Mouse (Mus musculus) MEL (cell line): ENCODE measurements around the gene 4833423E24Rik.

Source experiments
- CTCF ChIP-seq, 3 experiments: IDR thresholded peaks in 2 of 3; conservative IDR thresholded peaks in 1 of 3; 2 replicates each; pipeline ENCODE4 v1.5.1; 2011 to 2012; ENCODE audit warnings: low read length in 3 of 3, low read depth in 2 of 3, mild to moderate bottlenecking in 2 of 3, improper control_type of control experiment in 1 of 3, inconsistent platforms in 1 of 3, mixed read lengths in 1 of 3, moderate library complexity in 1 of 3; ENCODE audit not compliant: control insufficient read depth in 1 of 3, insufficient read depth in 1 of 3, poor library complexity in 1 of 3, severe bottlenecking in 1 of 3
- ETS1 ChIP-seq: IDR thresholded peaks from 2 replicates; pipeline ENCODE4 v1.6.1; 2012; ENCODE audit warnings: low read depth, mild to moderate bottlenecking, inconsistent platforms, low read length, improper control_type of control experiment, moderate library complexity
- GABPA ChIP-seq: IDR thresholded peaks from 2 replicates; pipeline ENCODE4 v1.6.1; 2012; ENCODE audit warnings: low read depth, mild to moderate bottlenecking, inconsistent platforms, low read length, improper control_type of control experiment, moderate library complexity
- GATA1 ChIP-seq: IDR thresholded peaks from 2 replicates; pipeline ENCODE4 v1.6.1; 2011; ENCODE audit warnings: low read depth, low read length, improper control_type of control experiment
- NELFE ChIP-seq: IDR thresholded peaks from 2 replicates; pipeline ENCODE4 v1.6.1; 2011; ENCODE audit warnings: low read depth, low read length, improper control_type of control experiment
- POLR2A ChIP-seq, 2 experiments: IDR thresholded peaks; 2 replicates each; pipeline ENCODE4 v1.6.1; 2011 to 2012; ENCODE audit warnings: low read length in 2 of 2, mild to moderate bottlenecking in 2 of 2, control low read depth in 1 of 2, improper control_type of control experiment in 1 of 2, low read depth in 1 of 2, moderate library complexity in 1 of 2; ENCODE audit not compliant: control insufficient read depth in 1 of 2, insufficient read depth in 1 of 2, poor library complexity in 1 of 2
- POLR2AphosphoS5 ChIP-seq: IDR thresholded peaks from 2 replicates; pipeline ENCODE4 v1.6.1; 2012; ENCODE audit warnings: low read depth, borderline replicate concordance, mild to moderate bottlenecking, inconsistent platforms, low read length, moderate library complexity, mixed read lengths
- RAD21 ChIP-seq: IDR thresholded peaks from 2 replicates; pipeline ENCODE4 v1.6.1; 2011; ENCODE audit warnings: mild to moderate bottlenecking, low read depth, low read length, improper control_type of control experiment

- TF ChIP-seq CTCF (IDR thresholded peaks at IDR 0.05 in 2 of 3, conservative IDR thresholded peaks at IDR 0.05 in 1 of 3; ENCODE audit: control insufficient read depth in 1 of 3, insufficient read depth in 1 of 3, low read depth in 2 of 3, low read length in 3 of 3, poor library complexity in 1 of 3, severe bottlenecking in 1 of 3), result no peak
- TF ChIP-seq POLR2A (IDR thresholded peaks at IDR 0.05; ENCODE audit: control insufficient read depth in 1 of 2, insufficient read depth in 1 of 2, low read depth in 1 of 2, low read length in 2 of 2, poor library complexity in 1 of 2), result no peak
- no peak for TF ChIP-seq GATA1
- TF ChIP-seq NELFE, result no peak
- TF ChIP-seq GABPA, result no peak
- TF ChIP-seq POLR2AphosphoS5, result no peak
- TF ChIP-seq ETS1, result no peak
- no peak for TF ChIP-seq RAD21
Observed at GRCm38 (mm10) chr2:85443539-85443938, 75.3 kb downstream of the 4833423E24Rik start, which contains the start of gene Olfr995.
